Mouse (Mus musculus): Measurements from ENCODE around the gene Ccdc114.
A peak's percentile ranks its signal among the peaks of the same experiment; 100 is the strongest.
"Not testable (repeated sequence)": the region's sequence is repeated elsewhere in the genome, so short reads cannot be mapped to it uniquely, and the experiment has no call there.

The Ccdc114 gene

DNA sequence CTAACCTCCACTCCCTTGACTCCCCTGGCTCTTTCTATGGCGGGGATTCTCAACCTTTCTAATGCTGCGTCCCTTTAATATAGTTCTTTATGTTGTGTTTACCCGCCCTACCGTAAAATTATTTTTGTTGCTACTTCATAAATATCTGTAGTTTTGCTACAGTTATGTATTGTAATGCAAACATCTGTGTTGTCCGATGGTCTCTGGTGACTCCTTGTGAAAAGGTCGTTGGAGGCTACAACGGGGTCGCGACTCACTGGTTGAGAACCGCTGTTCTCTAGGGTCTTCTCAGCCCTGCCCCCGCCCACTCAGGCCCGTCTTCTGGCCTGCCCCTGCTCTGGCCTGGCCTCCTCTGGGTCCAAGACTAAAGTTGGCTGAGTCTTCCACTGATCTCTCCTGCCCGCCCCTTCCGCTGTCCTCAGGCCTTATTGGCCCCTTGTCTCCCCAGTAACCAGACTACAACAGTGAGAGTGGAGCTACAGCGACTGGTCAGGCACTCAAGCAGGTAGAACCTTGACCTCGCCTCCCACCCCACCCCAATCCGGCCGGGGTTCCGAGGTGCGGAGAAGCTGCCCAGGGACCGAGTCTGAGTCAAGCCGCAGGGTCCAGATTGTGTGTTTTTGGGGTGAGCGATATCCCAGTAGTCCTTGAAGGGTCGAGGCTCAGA lies at the start of gene Ccdc114:
Gene Ccdc114 (plus strand): TSS at position 311 of the 667 bp plus-strand sequence.
- DNase-seq (ENCODE audit: low spot score), result peak; percentile 76

DNA sequence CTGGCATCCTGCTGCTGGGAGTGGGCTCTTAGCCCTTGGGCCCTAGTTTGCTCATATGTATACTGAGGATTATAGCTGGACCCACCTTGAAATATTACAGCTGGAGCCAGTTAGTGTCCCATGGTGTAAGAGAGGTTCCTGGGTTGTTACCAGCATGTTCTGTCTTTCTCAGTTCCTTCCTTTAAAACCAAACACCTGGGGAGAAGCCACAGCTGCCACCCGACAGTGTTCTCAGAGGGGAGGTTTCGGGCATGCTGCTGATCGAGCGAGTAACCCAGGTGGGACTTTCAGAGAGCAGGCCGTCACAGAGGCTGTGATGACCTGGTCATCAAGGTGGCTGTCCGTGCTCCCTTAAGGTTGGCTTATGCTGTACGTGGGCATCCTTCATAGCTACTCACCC lies 47.0 kb upstream of the Ccdc114 start:
- DNase-seq (ENCODE audit: low spot score), result no peak

DNA sequence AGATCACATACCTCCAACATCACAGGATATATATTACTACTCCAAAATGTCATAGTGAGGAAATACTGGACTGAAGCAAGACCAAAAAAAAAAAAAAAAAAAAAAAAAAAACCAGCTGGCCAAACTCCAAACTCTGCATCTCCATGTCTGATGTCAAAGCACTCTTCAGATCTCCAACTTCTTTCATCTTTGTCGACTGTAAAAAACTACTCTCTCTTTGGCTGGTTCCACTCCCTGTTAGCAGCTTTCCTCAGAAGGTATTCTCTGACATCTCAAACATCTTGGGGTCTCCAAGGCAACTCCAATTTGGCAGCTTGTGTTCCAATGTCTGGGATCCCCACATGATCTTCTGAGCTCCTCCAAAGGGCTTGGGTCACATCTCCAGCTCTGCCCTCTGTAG lies 45.6 kb upstream of the Ccdc114 start, which contains the start of gene Grin2d:
Gene Grin2d (minus strand): TSS at position 101 of the 400 bp plus-strand sequence.
- not testable (repeated sequence) for DNase-seq (ENCODE audit: low spot score)

DNA sequence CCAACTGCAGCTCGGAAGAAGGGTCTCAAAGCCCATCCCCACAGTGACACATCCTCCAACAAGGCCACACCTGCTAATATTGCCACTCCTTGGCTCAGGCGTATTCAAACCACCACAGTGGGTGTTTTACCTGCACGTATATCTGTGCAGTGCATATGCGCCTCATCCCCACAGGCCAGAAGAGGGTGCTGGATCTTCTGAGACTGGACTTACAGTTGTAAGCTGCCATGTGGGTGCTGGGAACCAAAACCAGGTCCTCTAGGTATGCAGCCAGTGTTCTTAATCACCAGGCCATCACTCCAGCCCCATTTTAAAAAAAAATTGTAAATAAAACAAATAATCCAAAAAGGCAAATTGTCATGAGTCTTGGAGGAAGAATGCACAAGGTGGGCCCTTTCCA lies 43.3 kb upstream of the Ccdc114 start:
- no peak for DNase-seq (ENCODE audit: low spot score)

DNA sequence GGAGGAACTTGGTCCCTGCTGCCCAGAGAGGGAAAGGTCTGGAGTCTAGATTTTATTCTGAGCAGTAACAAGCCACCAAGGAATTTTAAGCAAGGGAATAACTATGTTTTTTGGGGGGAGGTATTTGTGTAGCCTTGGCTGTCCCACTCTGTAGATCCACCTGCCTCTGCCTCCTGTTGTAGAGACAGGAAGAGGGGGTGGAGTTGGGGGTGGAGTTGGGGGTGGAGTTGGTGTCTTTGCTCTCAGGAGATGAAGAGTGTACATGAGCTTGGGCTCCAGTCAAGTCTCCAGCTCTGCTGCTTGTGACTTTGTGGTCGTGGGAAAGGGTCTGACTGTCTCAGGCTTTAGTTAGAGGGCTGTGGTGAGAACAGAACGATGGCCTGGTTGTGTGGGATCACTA lies 42.9 kb upstream of the Ccdc114 start:
- DNase-seq (ENCODE audit: low spot score), result no peak

DNA sequence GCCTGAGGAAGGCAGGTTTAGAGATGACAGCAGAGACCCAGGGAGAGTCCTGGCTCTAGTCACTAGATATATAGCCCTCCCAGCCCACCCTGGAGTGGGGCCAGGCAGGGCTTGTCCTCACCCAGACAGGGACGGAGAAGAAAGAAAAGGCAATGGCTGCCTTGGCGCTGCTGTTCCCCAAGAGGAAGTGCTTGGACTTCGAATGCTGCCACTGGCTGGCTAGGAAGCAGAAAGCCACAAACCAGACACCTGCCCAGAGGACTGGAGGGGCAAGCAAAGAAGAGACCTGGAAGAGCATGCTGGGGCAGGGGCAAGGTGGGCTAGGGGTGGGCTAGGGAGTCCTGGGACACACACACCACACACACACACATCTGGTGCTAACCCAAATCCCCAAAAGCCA lies 36.6 kb upstream of the Ccdc114 start:
- DNase-seq (ENCODE audit: low spot score), result no peak

DNA sequence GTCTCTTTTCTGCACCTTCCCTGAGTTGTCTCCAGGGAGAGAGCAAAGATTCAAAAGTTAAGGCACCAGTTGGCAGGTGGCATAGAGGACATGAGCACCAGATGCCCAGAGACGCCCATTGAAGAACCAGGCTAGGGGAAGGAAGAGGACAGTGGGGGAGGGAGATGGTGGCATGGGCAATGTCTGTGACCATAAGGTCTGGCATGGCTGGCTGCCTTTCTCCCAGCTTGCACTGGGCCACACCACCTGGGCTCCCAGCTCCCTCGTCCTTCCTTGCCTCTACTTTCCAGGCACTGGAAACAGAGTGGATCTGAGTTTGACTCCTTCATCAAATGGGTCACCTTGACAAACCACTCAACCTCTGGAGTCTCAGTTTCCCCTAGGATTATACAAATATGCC lies 31.2 kb upstream of the Ccdc114 start:
- DNase-seq (ENCODE audit: low spot score), result no peak

DNA sequence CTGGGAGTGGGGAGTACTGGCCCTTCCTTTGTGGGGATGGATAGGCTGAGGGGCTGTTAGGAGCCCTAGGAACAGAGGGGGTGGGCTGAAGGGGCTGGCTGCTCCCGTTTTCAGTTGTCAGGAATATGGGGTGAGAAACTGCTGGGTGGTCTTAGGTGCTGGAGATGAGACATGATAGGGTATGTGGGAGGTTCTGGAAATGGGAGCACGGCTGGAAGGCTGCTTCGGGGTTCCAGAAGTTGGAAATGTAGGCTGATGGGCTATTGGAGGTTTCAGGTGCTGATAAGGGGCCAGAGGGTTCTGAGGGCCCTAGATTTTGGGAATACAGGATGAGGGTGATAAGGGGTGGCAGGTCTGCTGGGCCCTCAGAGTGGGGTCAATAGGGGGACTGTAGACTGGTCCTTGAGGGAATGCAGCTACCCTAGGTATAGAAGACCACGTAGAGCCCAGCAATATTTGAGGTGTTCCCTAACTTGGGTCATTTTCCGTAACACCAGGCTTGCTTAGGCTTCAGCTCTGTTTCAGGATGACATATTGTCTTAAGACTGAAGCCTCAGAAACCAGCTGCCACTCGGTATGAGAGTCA lies 27.8 kb upstream of the Ccdc114 start:
- DNase-seq (ENCODE audit: low spot score), result no peak

DNA sequence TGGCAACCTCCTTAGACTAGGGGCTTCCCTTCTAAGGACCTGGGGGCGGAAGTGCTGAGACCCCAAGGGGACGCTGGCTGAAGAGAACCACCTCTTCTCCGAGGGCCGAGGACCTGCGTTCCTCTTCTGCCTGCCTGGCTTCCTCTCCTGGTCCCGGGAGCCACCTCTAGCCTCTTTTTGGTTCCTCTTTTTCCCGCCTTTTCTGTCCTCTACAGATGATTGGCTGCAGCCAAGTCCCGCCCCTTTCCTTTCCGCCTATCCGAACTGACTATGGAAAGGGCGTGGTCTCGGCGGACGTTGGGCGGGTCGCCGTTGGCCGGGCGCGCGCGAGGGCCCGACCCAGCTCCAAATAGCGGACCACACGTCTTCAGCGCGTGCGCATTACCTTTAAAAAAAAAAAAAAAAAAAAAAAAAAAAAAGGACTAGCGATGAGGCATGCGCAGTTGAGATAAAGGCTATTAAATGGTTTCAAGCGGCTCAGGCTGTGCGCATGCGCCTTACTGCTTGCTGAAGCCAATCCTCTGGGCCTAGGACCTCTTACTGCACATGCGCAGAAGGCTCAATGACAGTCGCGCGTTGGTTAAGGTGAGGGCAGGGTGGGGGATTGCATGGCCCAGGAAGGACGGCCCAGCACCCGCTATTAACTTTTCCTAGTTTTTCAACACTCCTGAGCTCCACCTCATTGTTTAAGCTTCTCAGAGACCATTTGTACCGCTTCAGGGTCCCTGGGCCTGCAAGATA lies 27.2 kb upstream of the Ccdc114 start, which contains the start of the genes Syngr4 and Tmem143:
Gene Syngr4 (minus strand): TSS at position 198 of the 741 bp plus-strand sequence.
Gene Tmem143 (plus strand): TSS at position 425 of the 741 bp plus-strand sequence.
- DNase-seq (ENCODE audit: low spot score), result peak; percentile 100

DNA sequence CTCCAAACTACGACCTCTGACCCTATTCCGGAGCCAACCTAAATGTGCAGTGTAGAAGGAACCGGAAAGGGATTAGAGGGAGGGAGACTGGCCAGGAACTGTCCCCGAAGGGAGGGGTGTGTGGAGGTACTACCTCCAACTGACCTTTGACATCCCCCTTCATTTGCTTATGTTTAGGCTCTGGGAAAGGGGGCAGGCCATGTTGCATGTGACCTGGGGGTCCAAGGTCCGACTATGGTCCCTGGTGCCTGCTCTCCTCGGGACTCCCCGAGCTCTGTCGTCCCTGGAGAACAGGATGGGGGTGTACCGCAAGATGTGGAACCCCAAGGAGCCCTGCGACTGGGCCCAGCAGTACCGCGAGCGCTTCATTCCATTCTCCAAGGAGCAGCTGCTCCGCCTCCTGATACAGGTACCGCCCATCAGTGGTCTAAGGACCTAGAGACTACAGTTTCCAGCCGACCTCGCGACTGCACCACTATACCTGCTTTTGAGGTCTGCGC lies 26.6 kb upstream of the Ccdc114 start:
- peak; percentile 77 for DNase-seq (ENCODE audit: low spot score)

DNA sequence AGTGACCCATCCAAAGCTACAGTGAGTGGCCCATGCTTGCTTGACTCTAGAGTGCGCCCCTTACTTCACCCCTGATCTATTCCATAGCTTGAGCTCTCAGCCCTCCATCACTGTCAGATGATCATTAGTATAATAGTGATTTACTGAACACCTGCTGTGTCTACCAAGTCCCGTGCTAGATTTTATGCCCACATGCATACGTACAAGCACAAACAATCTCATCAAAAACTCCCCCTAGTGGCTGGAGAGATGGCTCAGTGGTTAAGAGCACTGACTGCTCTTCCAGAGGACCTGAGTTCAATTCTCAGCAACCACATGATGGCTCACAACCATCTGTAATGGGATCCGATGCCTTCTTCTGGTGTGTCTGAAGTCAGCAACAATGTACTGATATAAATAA lies 25.7 kb upstream of the Ccdc114 start:
- peak; percentile 57 for DNase-seq (ENCODE audit: low spot score)

DNA sequence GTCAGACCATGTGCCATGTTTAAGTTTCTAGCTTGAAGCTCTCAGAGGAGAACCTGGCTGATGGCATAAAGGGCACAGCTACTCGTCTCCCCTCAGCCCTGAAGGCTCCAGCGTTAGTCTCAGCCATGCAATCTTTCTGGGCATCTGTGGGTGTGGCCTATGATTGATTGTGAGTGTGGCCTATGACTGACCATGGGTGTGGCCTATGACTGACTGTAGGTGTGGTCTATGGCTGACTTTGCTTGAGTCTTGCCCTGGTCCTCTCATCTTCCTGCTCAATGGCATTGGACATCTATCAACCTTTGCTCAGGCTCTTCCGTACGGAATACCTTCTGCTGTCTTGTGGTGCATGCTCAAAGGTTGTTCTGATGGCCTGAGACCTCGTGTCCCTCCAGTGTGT lies 22.3 kb upstream of the Ccdc114 start:
- peak; percentile 65 for DNase-seq (ENCODE audit: low spot score)

DNA sequence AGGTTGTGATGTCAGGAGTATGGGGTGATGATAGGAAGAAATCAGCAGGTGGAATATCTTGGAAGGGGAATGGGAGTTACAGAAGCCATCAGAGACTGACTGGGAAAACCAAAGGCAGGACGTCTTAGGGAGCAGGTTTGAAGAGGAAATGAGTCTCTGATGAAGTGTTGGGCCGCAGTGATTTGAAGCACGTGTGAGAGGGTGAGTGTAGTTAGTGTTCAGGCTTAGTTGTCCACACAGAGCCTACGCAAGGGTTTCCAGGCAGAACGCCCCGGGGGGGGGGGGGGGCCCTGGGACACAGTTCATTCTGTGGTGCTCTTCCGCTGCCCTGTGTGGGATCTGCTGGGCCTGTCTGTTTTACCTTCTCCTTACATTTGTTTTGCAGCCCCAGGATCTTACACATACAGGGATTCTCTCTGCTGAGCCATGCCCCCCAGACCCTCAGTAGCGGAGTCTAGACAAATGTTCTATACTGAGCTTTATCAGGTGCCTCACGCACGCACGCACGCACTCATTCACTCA lies 21.3 kb upstream of the Ccdc114 start:
- DNase-seq (ENCODE audit: low spot score), result peak; percentile 45

DNA sequence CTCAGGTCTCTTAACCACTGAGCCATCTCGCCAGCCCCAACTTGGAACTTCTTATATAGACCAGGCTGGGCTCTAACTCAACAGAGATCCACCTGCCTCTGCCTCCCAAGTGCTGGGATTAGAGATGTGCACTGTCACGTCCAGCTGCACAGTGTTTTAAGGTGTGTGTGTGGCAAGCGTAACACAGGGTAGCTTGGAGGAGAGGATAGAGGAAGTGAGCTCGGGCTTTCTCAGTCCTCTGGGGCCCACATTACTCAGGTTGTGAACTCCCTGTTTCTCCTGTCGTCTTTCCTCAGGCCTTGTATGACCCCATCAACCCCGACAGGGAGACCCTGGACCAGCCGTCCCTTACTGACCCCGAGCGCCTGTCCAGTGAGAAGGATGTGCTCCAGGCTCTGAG lies 17.2 kb upstream of the Ccdc114 start:
- DNase-seq (ENCODE audit: low spot score), result no peak

DNA sequence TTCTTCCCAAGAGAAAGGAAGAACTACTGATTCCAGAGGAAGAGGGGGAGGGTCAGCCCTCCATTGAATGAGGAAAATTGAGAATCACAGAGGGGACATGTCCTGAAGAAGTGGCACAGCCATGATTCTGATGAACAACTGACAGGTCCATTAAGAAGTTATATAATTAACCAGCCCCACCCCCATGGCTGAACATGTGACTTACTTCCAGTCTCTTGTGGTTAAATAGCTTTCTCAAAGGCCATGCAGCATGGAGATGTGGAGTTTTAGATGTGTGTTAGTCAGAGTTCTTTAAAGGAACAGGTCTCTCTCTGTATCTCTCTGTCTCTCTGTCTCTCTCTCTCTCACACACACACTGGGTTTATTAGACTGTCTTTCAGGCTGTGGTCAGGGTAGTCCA lies 15.5 kb upstream of the Ccdc114 start:
- no peak for DNase-seq (ENCODE audit: low spot score)

DNA sequence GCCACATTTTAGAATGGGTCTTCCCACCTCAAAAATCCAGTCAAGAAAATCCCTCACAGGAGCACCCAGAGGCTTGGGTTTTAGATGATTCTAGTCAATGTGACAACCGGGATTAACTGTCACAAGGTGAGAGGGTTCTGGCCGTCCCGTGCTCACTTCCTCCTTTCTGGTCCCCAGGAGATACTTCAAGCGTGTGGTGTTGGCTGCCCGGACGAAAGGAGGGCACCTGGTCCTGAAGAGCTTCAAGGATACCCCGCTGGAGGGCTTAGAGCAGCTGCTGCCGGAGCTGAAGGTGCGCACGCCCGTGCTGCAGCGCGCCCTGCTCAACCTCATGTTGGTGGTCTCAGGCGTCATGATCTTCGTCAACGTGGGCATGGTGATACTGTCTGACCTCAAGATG lies 14.7 kb upstream of the Ccdc114 start:
- DNase-seq (ENCODE audit: low spot score), result no peak

DNA sequence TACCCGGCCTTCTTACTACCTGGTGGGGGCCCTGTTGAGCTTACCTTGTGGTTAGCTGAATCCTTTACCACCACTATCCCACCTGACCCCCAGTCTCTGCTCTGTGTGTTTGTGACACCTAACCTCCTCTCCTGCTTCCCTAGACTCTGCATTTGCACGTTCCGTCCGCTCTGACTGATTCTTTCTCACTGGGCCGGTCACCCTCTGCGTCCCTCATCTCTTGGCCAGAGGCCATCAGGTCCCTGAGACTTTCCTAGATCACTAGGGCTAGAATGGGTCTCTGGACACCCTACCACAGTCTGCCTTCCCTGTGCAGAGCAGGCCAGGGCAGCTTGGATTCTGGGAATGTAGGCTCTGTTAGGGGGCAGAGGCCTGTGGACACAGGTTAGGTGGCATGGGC lies 9.8 kb upstream of the Ccdc114 start:
- DNase-seq (ENCODE audit: low spot score), result no peak

DNA sequence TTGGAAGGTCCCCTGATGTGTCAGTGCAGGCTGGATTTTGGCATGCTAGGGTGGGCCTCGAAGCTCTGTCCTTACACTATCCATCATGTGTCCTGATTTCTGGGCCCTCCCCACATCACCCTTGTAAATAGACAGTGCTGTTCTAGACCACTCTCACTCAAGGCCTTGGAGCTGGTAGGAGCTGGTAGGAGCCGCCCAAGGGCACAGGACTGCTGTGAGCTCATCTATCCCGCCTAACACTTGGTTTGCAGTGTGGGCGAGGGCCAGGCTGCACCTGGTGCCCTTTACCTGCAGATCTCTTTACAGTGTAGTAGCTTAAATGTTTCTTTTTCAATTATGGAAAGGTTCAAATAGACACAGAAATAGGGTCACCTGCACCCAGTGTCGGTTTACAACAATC lies 8.9 kb upstream of the Ccdc114 start:
- DNase-seq (ENCODE audit: low spot score), result no peak

DNA sequence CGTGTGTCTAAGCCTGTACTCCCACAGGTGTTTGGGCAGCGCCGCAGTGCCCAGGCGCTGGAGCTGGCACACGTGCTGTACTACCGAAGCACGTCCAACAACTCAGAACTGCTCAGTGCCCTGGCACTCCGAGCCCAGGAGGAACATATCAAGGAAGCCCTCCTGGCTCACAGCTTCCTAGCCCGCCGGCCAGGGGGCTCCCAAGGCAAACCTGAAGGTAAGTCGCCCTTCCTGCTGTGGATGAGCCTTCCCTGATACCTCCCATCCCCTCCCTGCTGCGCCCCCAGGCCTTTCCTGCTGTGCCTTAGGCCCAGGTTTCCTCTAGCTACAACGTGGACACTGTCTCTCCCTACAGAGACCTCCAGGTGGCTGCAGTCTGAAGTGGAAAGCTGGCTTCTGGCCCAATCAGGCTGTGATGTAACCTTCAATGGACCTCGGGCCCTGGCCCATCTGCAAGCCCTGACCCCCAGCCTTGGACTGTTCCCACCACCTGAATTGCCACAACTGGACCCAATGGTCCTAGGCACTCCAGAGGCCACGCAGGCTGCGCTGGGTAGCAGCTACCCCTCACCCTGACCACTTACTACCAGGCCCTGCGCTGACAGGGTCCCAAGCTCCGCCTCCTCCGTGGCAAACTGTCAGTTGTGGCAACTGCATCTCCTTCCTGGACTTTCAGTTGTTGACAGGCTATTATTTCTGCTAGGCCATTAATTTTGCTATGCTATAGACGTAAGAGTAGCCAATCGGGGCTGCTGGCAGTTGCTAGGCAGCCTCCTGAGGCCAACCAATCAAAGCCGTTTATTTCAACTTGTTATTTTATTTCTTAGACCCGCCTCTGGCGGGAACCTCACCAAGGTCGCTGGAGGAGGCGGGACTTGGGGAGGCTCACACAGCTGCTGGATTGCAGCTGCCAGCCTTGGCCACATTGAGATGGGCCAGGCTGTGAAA lies 7.5 kb upstream of the Ccdc114 start:
- DNase-seq (ENCODE audit: low spot score), result peak; percentile 89

DNA sequence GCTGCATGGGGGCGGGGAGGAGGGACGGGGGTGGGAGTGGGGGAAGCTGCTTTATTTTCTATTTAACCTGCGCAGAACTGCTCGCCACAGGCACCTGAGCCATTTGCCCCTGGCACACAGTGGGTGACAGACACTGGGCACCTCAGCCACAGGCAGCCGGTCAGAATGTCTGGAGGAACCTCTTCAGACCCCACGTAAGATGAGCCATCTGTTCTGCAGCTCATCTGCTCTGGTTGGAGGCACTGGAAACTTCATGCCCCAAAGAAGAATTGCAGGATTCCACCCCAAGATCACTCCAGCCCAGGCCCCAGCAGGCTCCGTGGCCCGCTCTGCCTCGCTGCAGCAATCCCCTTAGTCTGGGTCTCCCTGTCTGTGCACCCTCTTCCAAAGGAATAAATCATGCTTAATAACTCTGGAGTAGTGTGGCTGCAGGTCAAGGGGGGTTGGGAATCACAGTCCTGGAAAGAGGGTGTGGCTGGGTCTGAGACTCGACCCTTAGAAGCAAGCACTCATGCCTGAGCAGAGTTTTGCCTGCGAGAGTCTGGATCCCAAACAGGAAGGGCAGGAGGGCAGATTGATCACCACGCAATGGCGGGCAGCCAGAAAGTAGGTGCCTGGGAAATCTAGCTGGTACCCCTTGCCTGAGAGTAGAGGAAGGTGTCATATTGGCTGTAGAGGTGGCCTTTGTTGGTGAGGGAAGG lies 6.7 kb upstream of the Ccdc114 start:
- DNase-seq (ENCODE audit: low spot score), result peak; percentile 30

DNA sequence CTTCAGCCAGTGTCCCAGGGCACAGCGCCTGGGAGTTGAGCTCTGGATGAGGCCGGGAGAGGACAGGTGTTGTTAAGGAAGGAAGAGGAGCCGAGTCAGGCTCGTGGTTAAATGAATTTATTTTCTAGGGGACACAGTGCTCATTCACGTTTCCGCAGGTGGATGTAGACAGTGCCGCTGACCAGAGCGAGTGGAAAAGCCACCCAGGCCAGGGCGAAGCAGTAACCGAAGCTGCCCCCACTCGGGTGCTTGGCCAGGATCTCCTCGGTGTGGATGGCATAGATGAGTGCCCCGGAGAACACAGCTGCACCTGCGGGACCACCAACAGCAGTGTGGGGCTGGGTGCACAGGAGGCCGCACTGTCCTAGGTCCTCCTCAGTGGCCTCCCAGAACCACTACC lies 5.9 kb upstream of the Ccdc114 start:
- DNase-seq (ENCODE audit: low spot score), result no peak
